9 mouse cellular contexts compared by ENCODE assay signal in the genomic region with DNA sequence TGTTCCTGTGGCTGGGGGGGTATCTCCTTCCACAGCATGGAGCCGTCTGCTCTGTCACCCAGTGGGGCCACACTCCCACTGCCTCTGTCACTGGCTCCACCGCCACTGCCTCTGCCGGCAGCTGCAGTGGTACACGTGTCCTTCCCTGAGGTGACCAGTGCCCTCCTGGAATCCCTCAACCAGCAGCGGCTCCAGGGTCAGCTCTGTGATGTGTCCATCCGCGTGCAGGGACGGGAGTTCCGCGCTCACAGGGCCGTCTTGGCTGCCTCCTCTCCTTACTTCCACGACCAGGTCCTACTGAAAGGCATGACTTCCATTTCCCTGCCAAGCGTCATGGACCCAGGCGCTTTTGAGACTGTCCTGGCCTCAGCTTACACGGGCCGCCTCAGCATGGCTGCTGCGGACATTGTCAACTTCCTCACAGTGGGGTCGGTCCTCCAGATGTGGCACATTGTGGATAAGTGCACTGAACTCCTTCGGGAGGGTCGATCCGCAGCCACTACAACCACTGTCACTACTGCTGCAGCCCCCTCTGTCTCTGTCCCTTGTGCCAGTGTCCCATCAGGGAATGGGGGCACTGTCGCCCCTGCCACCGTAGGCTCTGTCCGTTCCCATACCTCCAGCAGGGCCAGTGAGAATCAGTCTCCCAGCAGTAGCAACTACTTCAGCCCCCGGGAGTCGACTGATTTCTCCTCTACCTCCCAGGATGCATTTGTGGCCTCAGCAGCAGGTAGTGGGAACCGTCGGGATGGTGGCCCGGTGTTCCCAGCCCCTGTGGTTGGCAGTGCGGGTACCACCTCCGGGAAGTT. TPM values are rescaled to one million over a fixed set of nuclear protein-coding genes. Genes with fewer than 3 reads are reported as not detected.
A peak's percentile ranks its signal among the peaks of the same experiment; 100 is the strongest.
DNase-seq lines count a peak whose midpoint lies in the region; ATAC-seq and TF ChIP-seq lines count a peak whose summit lies in the region.
"Had no signal": no experiment of that assay in that cellular context is flagged by ENCODE, and none has a peak within 500 bp of the region (broad histone marks: within the 10 kb centered on the region; RNA-seq: fewer than 3 reads in every experiment).

No protein-coding gene starts in this region.

- H3K27ac ChIP-seq in layer of hippocampus, adult 2 months: no peak overlapping the region
- no peak overlapping the region for H3K27ac ChIP-seq in cortical plate, adult 2 months (ENCODE audit: insufficient read depth, low read length)
- no peak overlapping the region for H3K27ac ChIP-seq in hindbrain, embryonic 11.5 days (ENCODE audit: low read depth, low read length)
- no peak overlapping the region for H3K27ac ChIP-seq in liver, embryonic 16.5 days (ENCODE audit: low read length)

- TF ChIP-seq CTCF in layer of hippocampus, adult 2 months (conservative IDR thresholded peaks at IDR 0.05): no peak
- no peak for TF ChIP-seq CTCF in cortical plate, adult 2 months (IDR thresholded peaks at IDR 0.05; ENCODE audit: extremely low read depth, insufficient read depth, low read length)

- no peaks in the 10 kb centered on the region for H3K9me3 ChIP-seq in hindbrain, embryonic 11.5 days (ENCODE audit: control insufficient read depth, low read length)
- H3K9me3 ChIP-seq in liver, embryonic 16.5 days (replicated peaks; ENCODE audit: control insufficient read depth, low read length): peaks cover 17% of the 10 kb centered on the region

- ATAC-seq in hindbrain, embryonic 11.5 days (ENCODE audit: low FRiP score): no peak
- ATAC-seq in liver, embryonic 16.5 days (ENCODE audit: low read depth): no peak
- no peak for ATAC-seq in frontal cortex, adult (ENCODE audit: low TSS enrichment)

- H3K36me3 ChIP-seq in hindbrain, embryonic 11.5 days (ENCODE audit: control insufficient read depth, insufficient read depth, low read length): peaks cover 15% of the 10 kb centered on the region
- peaks cover 33% of the 10 kb centered on the region for H3K36me3 ChIP-seq in liver, embryonic 16.5 days (ENCODE audit: control insufficient read depth, insufficient read depth)

- peak overlapping the region; percentile 59 for H3K4me2 ChIP-seq in hindbrain, embryonic 11.5 days (replicated peaks; ENCODE audit: low read depth, low read length)
- H3K4me2 ChIP-seq in liver, embryonic 16.5 days (ENCODE audit: low read depth, low read length): peak overlapping the region; percentile 79

- no peak overlapping the region for H3K9ac ChIP-seq in hindbrain, embryonic 11.5 days (ENCODE audit: low read depth, low read length)
- H3K9ac ChIP-seq in liver, embryonic 16.5 days (ENCODE audit: low read depth, low read length): no peak overlapping the region; the same call in 1 of the 2 replicates

- H3K4me3 ChIP-seq in layer of hippocampus, adult 2 months: peak overlapping the region; percentile 59
- peak overlapping the region; percentile 7; the same call in 1 of the 2 replicates for H3K4me3 ChIP-seq in cortical plate, adult 2 months (ENCODE audit: insufficient read depth, low read length)
- H3K4me3 ChIP-seq in hindbrain, embryonic 11.5 days (ENCODE audit: low read depth, low read length): peak overlapping the region; percentile 64; the same call in 1 of the 2 replicates
- H3K4me3 ChIP-seq in liver, embryonic 16.5 days (ENCODE audit: low read depth, low read length): peak overlapping the region; percentile 71

- no peak for DNase-seq in layer of hippocampus, adult 2 months (ENCODE audit: low spot score in 2 of 2)
- DNase-seq in layer of hippocampus, adult 8-10 months (ENCODE audit: low spot score in 2 of 2): no peak
- no peak for DNase-seq in hindbrain, embryonic 11.5 days (ENCODE audit: low spot score)
- no peak for DNase-seq in urinary bladder, adult 18-20 months (ENCODE audit: low spot score in 2 of 2)
- no peak for DNase-seq in urinary bladder, postnatal 25 days (ENCODE audit: low spot score)

- TF ChIP-seq POLR2A in cortical plate, adult 2 months (IDR thresholded peaks at IDR 0.05; ENCODE audit: extremely low read depth, insufficient read depth, low read length): no peak

- H3K4me1 ChIP-seq in cortical plate, adult 2 months (ENCODE audit: control insufficient read depth, insufficient read depth, low read length): no peaks in the 10 kb centered on the region
- H3K4me1 ChIP-seq in hindbrain, embryonic 11.5 days (replicated peaks; ENCODE audit: control insufficient read depth, insufficient read depth, low read length): peaks cover 20% of the 10 kb centered on the region
- H3K4me1 ChIP-seq in liver, embryonic 16.5 days (ENCODE audit: control insufficient read depth, low read depth, low read length): peaks cover 36% of the 10 kb centered on the region

- WGBS in hindbrain, embryonic 11.5 days: 73% methylated on average over 31 of the region's 31 CpGs
- 82% methylated on average over 31 of the region's 31 CpGs for WGBS in liver, embryonic 16.5 days (ENCODE audit: insufficient replicate concordance)

- no peaks in the 10 kb centered on the region for H3K27me3 ChIP-seq in hindbrain, embryonic 11.5 days (ENCODE audit: control insufficient read depth, insufficient read depth, low read length)
- H3K27me3 ChIP-seq in liver, embryonic 16.5 days (ENCODE audit: control insufficient read depth, insufficient read depth, low read depth, low read length): no peaks in the 10 kb centered on the region

RNA-seq across cellular contexts. Expression of a gene that starts 1.3 kb away (rescaled TPM):
- total RNA-seq in layer of hippocampus, adult 2 months (2021): 10 to 100 TPM; 31.4 to 31.8 TPM
- 10 to 100 TPM; 28.8 to 36.0 (median 32.5) TPM for total RNA-seq in layer of hippocampus, adult 8-10 months (2022)
- polyA plus RNA-seq in cortical plate, adult 2 months (2012; rRNA removed): 31.9 and 33.5 TPM in 2 replicates
- polyA plus RNA-seq in hindbrain, embryonic 11.5 days (2014; fragmentation: Nextera tagmentation; extraction: Ambion mirVana): 8.1 and 9.3 TPM in 2 replicates
- polyA plus RNA-seq in liver, embryonic 16.5 days (2015; fragmentation: Nextera tagmentation; extraction: Ambion mirVana): 7.8 and 9.1 TPM in 2 replicates

RNA-seq across cellular contexts. Expression of a gene that starts 1.4 kb away (rescaled TPM):
- 10 to 100 TPM; 30.2 to 40.1 TPM for total RNA-seq in layer of hippocampus, adult 2 months (2021)
- 10 to 100 TPM; 39.9 to 87.4 (median 58.2) TPM for total RNA-seq in layer of hippocampus, adult 8-10 months (2022)
- 22.1 and 22.3 TPM in 2 replicates for polyA plus RNA-seq in cortical plate, adult 2 months (2012; rRNA removed)
- 14.5 and 16.6 TPM in 2 replicates for polyA plus RNA-seq in hindbrain, embryonic 11.5 days (2014; fragmentation: Nextera tagmentation; extraction: Ambion mirVana)
- 31.0 and 34.6 TPM in 2 replicates for polyA plus RNA-seq in liver, embryonic 16.5 days (2015; fragmentation: Nextera tagmentation; extraction: Ambion mirVana)

RNA-seq across cellular contexts. Expression of a gene that starts 7.8 kb away (rescaled TPM):
- 10 to 100 TPM; 26.1 to 32.9 TPM for total RNA-seq in layer of hippocampus, adult 2 months (2021)
- 10 to 100 TPM; 24.2 to 27.1 (median 26.1) TPM for total RNA-seq in layer of hippocampus, adult 8-10 months (2022)
- polyA plus RNA-seq in cortical plate, adult 2 months (2012; rRNA removed): 27.2 and 27.4 TPM in 2 replicates
- 47.0 and 60.0 TPM in 2 replicates for polyA plus RNA-seq in hindbrain, embryonic 11.5 days (2014; fragmentation: Nextera tagmentation; extraction: Ambion mirVana)
- polyA plus RNA-seq in liver, embryonic 16.5 days (2015; fragmentation: Nextera tagmentation; extraction: Ambion mirVana): 18.6 and 19.6 TPM in 2 replicates

RNA-seq across cellular contexts. Expression of a gene that starts 12.1 kb away (rescaled TPM):
- under 1 TPM; 0.61 to 0.64 TPM for total RNA-seq in layer of hippocampus, adult 2 months (2021)
- total RNA-seq in layer of hippocampus, adult 8-10 months (2022): 1 to 10 TPM in 2 of 4 experiments, not detected in 2; 1.4 to 1.8 TPM
- 1.7 TPM in 2 replicates for polyA plus RNA-seq in cortical plate, adult 2 months (2012; rRNA removed)
- polyA plus RNA-seq in hindbrain, embryonic 11.5 days (2014; fragmentation: Nextera tagmentation; extraction: Ambion mirVana): 0.86 TPM in 1 of 2 replicates, not detected in the other
- 0.21 and 0.54 TPM in 2 replicates for polyA plus RNA-seq in liver, embryonic 16.5 days (2015; fragmentation: Nextera tagmentation; extraction: Ambion mirVana)
- total RNA-seq: adrenal gland, postnatal 36 days had no signal

RNA-seq across cellular contexts. Expression of a gene that starts 12.3 kb away (rescaled TPM):
- 10 to 100 TPM; 68.9 to 76.4 TPM for total RNA-seq in layer of hippocampus, adult 2 months (2021)
- total RNA-seq in layer of hippocampus, adult 8-10 months (2022): 10 to 100 TPM; 64.3 to 90.9 (median 81.8) TPM
- polyA plus RNA-seq in cortical plate, adult 2 months (2012; rRNA removed): 164 and 177 TPM in 2 replicates
- polyA plus RNA-seq in hindbrain, embryonic 11.5 days (2014; fragmentation: Nextera tagmentation; extraction: Ambion mirVana): 32.5 and 32.9 TPM in 2 replicates
- polyA plus RNA-seq in liver, embryonic 16.5 days (2015; fragmentation: Nextera tagmentation; extraction: Ambion mirVana): 7.8 and 9.0 TPM in 2 replicates

Comparison
In these comparisons a context has a peak if more than half of its experiments do, and no peak if none do; other contexts are left out.
1. H3K4me3 ChIP-seq: peak in every context shown above with its lines; median percentile 71 in liver, embryonic 16.5 days; 64 in hindbrain, embryonic 11.5 days; 59 in layer of hippocampus, adult 2 months; 7 in cortical plate, adult 2 months.